Mouse (Mus musculus) inflammation-experienced regulatory T-cells, adult 6 months (primary cell): ENCODE data around the gene Zfp683. TPM values are rescaled to one million over a fixed set of nuclear protein-coding genes. Genes with fewer than 3 reads are reported as not detected.

ENCODE experiments used
- ATAC-seq: one replicate; pipeline ENCODE4 v1.8.0; 2017
- polyA plus RNA-seq, 3 experiments: library from polyadenylated mRNA; unstranded; fragments of 100-300 nt; shearing (Covaris generic); gene quantifications; one replicate each; pipeline ENCODE4 v1.2.1; 2017

Zfp683 gene
- polyA plus RNA-seq, 3 experiments from 2014 or later, result 0.80 to 1.1 (median 0.94) TPM

DNA sequence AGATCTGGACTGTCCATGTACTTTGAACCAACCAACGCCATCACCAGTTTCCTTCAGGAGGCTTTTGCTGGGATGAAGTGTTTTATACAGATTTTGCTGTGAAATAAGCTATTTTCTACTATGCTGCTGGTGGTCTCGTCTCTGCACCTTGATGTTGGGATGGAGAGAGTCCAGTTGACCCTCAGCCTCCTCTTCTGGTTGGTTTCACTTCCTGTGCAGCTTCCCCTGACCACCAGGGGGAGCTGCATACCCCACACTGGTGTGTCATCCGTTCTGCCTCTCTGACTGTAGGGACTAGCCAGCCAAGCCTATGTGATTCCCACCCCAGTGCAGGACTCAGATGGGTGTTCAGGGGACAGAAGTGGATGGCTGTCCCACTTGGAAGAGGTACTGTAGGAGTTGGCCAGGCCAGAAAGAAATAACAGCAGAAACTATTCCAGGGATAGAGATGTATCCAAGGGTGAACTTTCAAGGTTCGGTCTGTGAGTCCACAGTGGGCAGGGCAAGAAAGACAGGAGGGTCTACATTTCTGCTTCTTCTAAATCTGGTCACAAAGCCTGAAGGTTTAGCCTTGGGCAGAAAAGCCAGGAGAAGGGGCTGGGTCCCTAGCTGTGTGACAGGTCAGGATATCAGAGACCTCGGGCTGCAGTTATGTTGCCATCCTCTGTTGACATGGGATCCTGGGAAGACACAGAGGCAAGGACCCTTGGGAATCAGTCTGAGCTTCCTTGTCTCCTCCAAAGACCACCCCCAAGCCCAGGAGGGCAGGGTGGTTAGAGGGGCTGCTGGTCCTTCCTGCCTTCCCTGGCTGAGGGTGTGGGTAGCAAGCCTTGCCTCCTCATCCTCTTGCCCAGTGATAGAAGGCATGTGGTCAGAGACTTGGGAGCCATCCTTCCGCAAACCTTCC is 39.0 kb downstream of the Zfp683 start:
- no peak for ATAC-seq

DNA sequence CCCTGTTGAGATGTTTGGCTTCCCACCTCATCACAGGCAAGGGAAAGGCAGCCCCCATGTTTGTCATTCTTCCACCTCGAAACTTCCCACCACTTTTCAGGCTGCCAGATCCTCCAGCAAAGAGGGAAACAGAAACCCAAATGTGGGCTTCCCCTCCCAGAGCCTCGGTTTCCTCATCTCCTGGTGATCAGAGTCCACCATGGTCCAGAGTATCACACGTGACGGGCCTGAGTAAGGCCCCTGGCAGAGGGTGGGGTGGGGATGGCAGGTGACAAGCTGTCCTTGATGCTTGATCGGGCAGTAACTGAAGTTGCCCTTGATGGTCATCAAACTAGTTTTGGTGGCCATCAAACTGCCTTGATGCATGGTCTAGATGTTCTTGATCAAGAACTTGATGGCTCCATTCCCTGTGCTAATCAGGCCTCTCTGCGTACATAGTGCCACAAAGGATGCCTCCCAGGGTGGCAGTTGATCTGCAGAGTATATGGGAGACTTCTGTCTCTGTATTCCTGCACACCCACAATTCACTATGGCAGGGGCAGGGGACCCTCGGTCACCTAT is 40.4 kb downstream of the Zfp683 start:
- no peak for ATAC-seq

- ATAC-seq, result peak; percentile 49
These were observed 41.4 kb downstream of the Zfp683 start, which contains the start of gene Cd52 for GRCm38 (mm10) chr4:134094923-134095547. Gene Cd52 (minus strand): TSS chr4:134095082.

- ATAC-seq, result no peak
These were observed 42.5 kb downstream of the Zfp683 start for GRCm38 (mm10) chr4:134096120-134096519.

DNA sequence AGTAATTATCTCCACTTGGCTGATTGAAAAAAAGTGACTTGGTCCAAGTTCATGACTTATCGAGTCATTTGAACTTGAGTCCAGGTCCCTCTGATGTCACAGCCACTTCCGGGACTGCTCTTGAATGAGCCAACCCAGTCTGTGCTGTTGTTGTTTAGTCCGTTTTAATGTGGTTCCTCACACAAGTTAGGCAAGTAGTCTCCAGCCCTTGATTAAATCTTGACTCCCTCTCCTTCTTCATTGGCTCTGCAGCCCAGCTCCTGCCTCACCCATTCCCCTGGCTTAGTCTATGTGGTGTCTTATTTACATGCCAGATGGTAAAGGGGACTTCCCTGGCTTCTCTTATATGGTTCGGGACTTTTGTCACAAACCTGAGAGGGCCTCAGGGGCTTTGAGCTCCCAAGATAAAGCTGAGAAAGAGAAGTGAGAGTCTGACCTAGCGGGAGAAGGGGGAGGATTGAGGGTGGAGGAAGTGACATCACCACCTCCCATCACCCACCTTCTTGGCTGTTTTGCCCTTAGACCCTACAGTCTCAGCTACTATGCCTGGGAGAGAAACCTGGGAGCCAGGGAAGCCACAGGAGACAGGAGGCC is 43.5 kb downstream of the Zfp683 start:
- ATAC-seq, result peak; percentile 61

DNA sequence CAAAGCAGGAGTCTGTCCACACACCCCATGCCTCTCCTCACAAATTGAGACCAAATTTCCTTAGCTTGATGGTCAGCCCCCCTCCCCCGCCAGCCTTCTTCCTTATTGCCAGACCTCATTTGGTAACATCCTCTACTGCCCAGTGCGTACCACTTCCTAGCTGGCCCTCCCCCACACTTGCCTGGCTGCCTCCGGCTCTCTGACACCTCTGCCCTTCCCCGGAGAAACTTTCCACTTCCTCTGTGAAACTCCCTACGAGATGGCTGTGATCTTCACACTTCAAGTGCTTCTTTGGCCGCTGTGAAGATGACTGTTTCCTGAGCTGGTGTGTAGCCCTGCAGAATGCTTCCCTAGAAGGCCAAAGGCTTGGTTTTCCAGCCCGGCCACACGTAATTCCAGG is 45.0 kb downstream of the Zfp683 start:
- ATAC-seq, result peak; percentile 68

- ATAC-seq, result no peak
These were observed 46.6 kb downstream of the Zfp683 start for GRCm38 (mm10) chr4:134100245-134100644.

DNA sequence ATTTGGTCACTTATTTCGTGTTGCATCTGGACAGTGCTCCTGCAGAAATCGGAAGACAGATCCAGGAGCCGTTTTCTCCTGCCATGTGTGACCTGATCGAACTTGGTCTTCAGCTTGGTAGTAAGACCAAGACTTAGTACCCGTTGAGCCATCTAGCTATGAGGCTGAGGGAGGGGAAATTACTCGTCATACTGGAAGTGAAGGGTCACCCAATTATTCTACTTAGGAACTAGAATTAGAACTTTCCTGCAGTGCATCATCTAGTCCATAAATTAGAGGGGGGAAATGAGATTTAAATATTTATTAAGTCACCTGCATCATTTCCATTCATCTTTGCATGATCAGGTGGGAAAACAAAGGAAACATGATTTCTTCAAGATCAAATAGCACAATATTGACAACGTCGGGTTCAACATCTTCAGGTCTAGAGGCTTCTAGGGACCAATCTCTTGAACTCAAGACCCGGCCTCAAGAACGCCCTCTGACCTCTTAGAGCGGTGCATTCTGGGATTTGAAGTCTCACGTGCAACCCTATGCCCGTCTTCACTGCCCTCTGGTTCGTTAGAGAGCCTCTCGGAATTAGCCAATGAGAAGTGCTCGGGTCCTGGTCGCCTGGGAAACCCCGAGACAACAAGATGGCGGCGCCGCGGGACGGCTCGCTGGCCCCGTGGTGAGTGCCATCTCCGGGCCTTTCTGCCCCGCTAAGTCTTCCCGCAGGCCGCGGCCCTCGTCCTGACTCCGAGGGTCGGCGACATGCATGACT is 48.5 kb downstream of the Zfp683 start, which contains the start of gene Ubxn11:
Ubxn11 (plus strand) TSS at position 592 of the 763 bp plus-strand sequence.
- peak; percentile 78 for ATAC-seq

DNA sequence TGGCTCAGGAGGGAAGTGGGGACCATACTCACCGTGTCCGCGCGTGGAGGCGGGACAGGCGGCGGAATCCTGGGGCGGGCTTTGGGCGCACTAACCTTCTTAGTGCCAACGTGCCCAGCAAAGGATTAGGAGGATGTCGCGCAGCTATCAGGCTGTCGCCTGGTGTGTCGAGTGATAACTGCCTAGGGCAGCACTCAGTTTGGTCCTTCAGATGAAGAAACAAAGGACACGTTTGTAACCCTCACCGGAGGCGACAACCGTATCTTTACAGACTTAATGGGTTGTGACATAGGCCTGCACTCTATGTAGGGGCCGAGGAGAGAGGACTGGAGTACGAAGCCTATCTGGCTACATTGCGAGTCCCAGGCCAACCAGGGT is 49.1 kb downstream of the Zfp683 start:
- ATAC-seq, result peak; percentile 7

GRCm38 (mm10) chr4:134106105-134106504 is 52.5 kb downstream of the Zfp683 start:
- peak; percentile 55 for ATAC-seq

DNA sequence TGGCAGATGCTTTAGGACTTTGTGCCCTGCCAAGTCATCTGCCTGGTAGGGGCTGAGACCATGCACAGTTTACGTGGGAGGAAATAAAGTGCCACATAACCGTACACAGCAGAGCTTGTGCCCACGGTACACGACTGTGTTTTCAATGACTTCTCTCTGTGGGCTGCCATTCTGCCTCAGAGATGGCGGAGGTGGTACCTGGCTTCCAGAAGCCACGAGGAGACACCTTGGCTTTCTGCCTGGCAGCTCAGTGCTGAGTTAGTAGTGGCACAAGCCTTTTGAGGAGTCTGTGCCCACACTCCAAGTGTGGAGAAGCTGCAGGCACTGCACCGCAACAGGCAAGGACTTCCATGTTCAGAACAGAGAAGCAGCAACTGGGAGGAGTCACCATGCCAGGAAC is 54.1 kb downstream of the Zfp683 start:
- no peak for ATAC-seq

- no peak for ATAC-seq
These were observed 54.6 kb downstream of the Zfp683 start for GRCm38 (mm10) chr4:134108196-134108595.

Other genes starting within 250 kb of the Zfp683 start
- gene Rps6ka1, start 166.0 kb upstream of the Zfp683 start, polyA plus RNA-seq, result 100 to 1,000 TPM in 1 of 3 experiments, 10 to 100 TPM in 2; 88.8 to 145 (median 91.9) TPM
- 100 to 1,000 TPM; 371 to 949 (median 420) TPM for gene Hmgn2, start 85.2 kb upstream of the Zfp683 start, polyA plus RNA-seq
- gene Dhdds, start 52.9 kb upstream of the Zfp683 start, polyA plus RNA-seq, result 10 to 100 TPM; 16.1 to 22.4 (median 18.6) TPM
- under 1 TPM in 1 of 3 experiments, not detected in 2; 0.16 TPM for gene Lin28a, start 35.0 kb upstream of the Zfp683 start, polyA plus RNA-seq
- gene Crybg2, start 7.0 kb downstream of the Zfp683 start, polyA plus RNA-seq, result 10 to 100 TPM; 10.8 to 23.3 (median 14.1) TPM
- 1,000 to 10,000 TPM; 2,728 to 3,832 (median 3,666) TPM for gene Cd52, start 41.2 kb downstream of the Zfp683 start, polyA plus RNA-seq
- 10 to 100 TPM; 36.2 to 54.5 (median 36.5) TPM for gene Ubxn11, start 48.7 kb downstream of the Zfp683 start, polyA plus RNA-seq
- gene Sh3bgrl3, start 75.0 kb downstream of the Zfp683 start, polyA plus RNA-seq, result 1,000 to 10,000 TPM in 2 of 3 experiments, 100 to 1,000 TPM in 1; 884 to 1,358 (median 1,179) TPM
- 100 to 1,000 TPM in 2 of 3 experiments, 10 to 100 TPM in 1; 61.0 to 150 (median 121) TPM for gene Cep85, start 133.3 kb downstream of the Zfp683 start, polyA plus RNA-seq
- not detected for gene Gm7534, start 149.2 kb downstream of the Zfp683 start, polyA plus RNA-seq
- not detected for gene Catsper4, start 173.5 kb downstream of the Zfp683 start, polyA plus RNA-seq
- gene Cnksr1, start 184.6 kb downstream of the Zfp683 start, polyA plus RNA-seq, result not detected
- gene E130218I03Rik, start 189.8 kb downstream of the Zfp683 start, polyA plus RNA-seq, result 1 to 10 TPM in 1 of 3 experiments, not detected in 2; 2.3 TPM
- gene Zfp593, start 191.8 kb downstream of the Zfp683 start, polyA plus RNA-seq, result 1 to 10 TPM; 4.7 to 6.4 (median 4.9) TPM
- gene Gm30191, start 193.1 kb downstream of the Zfp683 start, polyA plus RNA-seq, result not detected
- gene Grrp1, start 200.3 kb downstream of the Zfp683 start, polyA plus RNA-seq, result not detected
- gene Pdik1l, start 234.1 kb downstream of the Zfp683 start, polyA plus RNA-seq, result 10 to 100 TPM; 18.5 to 26.7 (median 23.7) TPM